Mouse (Mus musculus) urinary bladder, adult 2 months (tissue): ENCODE results near the gene Eif4g3. TPM values are rescaled to one million over a fixed set of nuclear protein-coding genes. Genes with fewer than 3 reads are reported as not detected.
"Not testable (repeated sequence)": the region's sequence is repeated elsewhere in the genome, so short reads cannot be mapped to it uniquely, and the experiment has no call there.

ENCODE experiments used
- DNase-seq: peaks from one replicate; pipeline ENCODE4 v3.0.0; 2022; ENCODE audit warnings: low spot score
- polyA plus RNA-seq: library from polyadenylated mRNA; depleted of rRNA; stranded (reverse); fragments of >200 nt; gene quantifications from 2 replicates; pipeline ENCODE4 v1.2.3, GENCODE M21; 2012

The Eif4g3 gene
- polyA plus RNA-seq, 1 experiment = 64.2 TPM

DNA sequence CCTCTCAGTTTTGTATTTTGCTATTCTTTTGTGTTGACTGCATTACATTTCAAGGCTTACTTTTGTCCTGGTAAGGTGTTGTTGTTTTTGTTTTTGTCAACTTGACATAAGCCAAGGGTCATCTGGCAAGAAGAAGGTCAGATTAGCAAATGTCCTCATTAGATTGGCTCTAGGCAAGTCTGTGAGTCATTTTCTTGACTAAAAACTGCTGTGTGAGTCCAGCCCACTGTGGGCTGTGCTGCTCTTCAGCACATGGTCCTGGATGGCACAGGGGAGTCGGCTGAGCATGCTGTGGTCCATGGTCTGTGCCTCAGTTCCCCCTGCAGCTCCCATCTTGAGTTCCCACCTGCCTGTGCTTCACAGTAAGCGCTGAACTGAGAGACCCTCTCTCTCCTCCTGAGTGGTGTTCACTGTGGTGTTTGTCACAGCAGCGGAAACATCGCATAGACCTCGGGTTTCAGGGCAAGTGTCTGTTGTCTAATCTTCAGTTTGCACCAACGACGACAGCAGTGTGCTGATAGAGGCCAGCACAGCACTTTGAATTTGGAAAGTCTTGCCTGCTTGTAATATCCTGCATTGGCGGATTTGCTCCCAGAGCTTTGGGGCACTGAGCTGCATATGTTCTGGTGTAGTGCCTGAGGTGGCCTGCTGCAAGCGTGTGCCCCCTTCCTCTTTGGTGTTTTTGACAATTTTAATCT lies 30.7 kb downstream of the Eif4g3 start:
- no peak for DNase-seq

DNA sequence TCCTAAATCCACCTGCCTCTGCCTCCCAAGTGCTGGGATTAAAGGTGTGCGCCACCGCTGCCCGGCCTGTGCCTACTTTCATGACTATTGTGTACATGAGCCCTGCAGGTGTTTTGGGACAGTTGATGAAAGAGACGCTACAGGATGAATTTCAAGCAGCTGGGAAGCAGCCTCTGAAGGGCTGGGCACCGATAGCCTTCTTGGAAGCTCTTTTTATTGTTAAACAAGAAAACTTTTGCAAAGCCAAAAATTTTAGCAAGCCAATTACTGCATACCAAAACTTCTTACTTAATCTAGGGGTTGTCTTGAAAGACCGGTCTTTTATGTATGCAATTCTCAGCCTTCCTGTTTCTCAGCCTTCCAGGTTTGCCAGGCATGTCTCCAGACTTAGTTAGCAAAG lies 36.3 kb downstream of the Eif4g3 start:
- no peak for DNase-seq

DNA sequence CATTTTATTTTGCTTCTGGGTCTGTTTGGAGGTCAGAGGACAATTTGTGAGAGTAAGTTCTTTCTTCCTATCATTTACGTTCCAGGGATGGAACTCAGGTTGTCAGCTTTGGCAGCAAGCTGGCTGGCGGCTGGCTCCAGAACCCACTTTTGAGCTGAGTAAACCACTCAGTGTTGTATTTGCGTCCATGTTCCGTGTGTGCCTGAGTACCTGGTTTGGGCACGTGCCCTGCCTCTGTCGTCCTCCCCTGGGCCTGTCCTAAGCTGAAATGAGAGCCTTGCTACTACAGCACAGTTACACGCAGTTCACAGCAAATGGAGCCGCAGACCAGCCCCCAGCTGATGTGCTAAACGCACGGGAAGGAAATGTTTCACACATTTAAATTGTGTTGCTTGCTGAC lies 39.0 kb downstream of the Eif4g3 start:
- DNase-seq = no peak

DNA sequence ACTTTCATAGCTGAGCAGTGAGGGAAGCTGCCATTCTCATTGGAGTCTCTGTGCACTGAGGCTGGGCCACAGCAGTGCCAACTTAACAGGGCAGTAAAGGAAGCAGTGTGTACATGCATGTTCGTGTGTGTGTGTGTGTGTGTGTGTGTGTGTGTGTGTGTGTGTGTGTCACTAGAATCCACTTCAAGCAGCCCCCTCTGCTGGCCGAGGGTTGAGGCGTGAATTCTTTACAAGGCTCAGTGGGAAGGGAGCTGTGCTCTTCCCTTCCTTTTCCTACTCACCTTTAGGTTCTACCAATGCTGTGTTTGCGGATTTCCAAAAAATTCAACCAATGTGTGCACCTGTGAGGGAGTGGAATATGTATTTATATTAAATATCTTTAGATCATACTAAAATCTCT lies 41.0 kb downstream of the Eif4g3 start:
- DNase-seq = no peak

DNA sequence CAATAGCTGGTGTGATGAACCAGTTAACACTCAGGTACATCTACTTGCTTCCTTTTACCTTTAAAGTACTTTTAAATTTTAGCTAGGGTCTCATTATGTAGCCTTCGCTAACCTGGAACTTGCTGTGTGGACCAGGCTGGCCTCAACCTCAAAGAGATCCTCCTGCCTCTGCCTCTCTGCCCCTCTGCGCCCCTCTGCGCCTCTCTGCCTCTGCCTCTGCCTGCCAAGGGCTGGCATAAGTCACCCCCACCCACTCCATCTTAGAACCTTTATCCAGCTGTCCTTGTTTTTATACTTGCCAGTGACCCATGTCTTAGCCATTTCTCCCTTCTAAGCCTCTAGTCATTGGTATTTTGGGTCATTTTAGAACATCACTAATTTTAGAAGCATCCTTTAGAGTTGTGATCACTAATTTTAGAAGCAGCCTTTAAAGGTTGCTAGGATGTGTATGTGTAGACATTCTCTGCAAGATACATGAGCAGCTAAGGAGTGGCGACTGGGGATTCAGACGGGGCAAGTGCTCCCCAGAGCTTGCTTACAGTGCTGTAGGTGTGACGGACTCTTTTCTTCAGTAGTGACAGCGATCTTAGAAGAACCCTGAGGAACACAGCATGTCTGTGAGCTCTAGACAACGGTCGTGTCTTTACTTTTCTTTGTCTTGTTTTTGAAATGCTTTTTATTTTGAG lies 42.8 kb downstream of the Eif4g3 start:
- DNase-seq = no peak

DNA sequence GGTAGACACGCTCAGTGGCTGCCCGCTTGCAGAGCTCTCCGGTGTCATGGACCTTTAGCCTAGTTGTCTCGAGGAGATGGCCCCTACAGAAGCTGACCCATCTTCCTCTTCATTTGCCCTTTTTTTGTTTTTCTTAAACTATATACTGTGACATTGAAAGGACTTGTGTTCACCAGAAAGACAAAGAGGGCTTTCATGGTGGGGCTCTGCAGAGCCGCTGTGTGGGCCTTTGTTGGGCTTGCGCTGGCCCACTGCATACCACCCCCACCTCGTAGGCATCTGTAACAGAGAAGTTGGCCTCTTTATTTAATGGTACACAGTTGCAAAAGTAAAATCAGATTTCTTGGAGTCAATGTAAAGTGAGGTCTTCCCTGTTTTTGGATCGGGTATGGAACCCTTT lies 44.3 kb downstream of the Eif4g3 start:
- no peak for DNase-seq

- DNase-seq = no peak
These were observed 45.1 kb downstream of the Eif4g3 start for GRCm38 (mm10) chr4:138037896-138038295.

DNA sequence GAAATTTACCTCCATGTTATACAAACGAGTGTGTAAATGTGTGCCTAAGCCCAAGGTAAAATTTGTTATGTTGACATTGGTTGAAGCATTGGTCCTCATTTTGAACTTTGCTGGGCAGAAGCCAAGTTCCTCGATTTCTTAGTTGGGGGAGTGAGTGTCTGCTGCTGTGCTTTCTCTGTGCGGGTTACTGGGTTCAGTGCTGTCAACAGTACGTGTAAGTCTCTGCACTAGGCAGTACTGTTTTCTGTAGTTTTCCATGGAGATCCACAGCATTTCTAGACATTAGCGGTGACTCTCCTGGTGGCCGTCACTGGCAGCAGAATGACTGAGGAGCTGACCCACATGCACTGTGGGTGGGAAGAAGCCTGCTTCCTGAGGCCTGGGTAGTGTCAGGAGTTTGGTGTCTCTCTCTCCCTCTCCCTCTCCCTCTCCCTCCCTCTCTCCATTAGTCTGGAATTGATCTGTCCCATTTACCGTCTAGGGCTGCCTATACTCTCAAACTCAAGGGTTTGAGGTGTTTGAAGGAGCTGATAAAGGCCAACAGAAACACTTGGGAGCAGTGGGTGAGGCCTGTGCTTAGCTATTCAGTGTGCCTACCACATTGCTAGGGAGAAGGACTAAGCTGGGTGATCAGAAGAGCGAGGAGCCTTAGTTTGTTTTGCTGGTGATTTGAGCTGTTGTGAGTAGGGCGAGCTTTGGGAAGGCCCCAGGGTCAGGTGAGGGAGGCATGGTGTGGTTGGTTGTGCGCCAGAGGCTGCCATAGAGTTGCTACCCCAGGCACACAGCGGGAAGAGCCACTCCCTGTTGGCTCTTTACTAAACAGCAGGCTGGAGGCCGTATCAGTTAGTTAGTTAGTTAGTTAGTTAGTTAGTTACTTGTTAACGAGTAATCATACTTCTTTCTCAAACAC lies 45.8 kb downstream of the Eif4g3 start:
- no peak for DNase-seq

GRCm38 (mm10) chr4:138039275-138039651 lies 46.4 kb downstream of the Eif4g3 start:
- no peak for DNase-seq

- no peak for DNase-seq
These were observed 47.8 kb downstream of the Eif4g3 start for GRCm38 (mm10) chr4:138040589-138040988.

DNA sequence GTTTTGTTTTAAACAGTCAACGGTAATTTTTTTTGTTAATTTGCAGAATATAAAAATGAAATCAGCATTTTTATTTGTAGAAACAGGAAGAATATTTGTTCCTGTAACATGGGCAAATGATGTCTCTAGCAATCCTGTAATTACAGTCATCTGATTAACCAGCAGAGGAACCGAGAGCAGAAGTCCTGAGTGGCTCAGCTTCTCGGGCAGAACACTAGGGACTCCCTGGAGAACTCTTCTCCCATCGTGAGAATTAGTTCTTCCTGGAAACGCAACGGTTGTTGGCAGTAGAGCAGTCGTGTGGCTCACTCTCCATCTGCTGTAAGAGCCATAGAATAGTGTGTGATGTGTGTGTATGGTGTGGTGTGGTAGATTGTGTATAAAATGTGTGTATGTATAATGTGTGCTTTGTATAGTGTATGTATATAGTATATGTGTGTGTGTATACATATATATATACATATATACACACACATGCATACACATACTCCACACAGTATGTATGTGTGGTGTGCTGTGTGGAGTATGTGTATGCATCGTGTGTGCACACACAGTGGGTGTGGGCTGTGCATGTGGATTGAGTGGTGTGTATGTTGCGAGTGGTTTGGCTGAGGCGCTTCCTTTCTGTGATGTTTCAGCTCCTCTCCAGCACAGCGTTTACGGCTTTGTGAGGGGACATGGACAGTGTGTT lies 48.9 kb downstream of the Eif4g3 start:
- DNase-seq = no peak

DNA sequence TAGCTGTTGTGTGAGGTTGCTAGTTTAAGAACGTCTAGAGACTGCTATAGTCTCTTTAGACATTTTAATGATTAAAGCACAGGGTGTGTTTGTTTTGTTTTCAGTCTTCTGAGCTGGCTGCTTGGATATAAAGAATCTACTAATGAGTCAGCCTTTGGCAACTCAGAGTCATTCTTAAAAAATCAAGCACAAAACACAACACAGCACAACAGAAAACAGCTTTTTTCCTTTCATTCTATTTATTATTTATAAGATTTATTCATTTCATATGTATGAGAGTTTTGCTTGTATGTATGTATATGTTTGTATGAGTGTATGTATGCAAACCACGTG lies 49.4 kb downstream of the Eif4g3 start:
- no peak for DNase-seq

DNA sequence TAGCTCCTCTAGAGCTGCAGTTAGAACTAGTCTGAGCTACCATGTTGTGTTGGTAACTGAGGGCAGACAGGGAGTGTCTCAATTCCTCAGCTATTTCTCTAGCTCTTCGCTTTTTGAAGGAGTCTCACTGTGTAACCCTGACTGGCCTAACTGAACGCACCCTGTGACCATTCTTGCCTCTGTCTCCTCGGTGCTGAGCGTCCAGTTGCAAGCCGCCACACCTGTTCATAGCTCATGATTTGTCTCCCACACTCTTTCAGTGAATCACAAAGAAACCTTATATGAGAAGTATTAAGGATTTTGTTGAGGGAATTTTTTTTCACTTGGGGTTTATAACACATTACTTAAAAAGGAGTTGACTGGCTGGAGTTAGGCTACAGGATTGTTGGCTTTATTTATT lies 49.8 kb downstream of the Eif4g3 start:
- no peak for DNase-seq

GRCm38 (mm10) chr4:138044841-138045500 lies 52.1 kb downstream of the Eif4g3 start:
- DNase-seq = no peak

DNA sequence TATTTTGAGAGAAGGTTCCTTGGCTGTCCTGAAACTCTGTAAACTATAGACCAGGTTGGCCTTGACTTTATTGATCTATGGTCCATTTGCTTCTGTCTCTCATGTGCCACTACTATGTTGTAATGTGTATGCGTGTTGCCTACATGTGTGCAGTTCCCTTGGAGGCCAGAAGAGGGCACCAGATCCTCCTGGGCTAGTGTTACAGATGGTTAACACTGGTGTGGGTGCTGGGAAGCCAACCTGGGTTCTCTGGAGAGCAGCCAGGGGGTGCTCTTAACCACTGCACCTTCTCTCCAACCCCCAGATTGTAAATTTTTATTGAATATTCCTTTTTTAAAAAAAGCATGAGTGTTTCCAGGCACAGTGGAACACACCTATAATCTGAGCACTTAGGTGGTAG lies 53.0 kb downstream of the Eif4g3 start:
- DNase-seq = no peak

DNA sequence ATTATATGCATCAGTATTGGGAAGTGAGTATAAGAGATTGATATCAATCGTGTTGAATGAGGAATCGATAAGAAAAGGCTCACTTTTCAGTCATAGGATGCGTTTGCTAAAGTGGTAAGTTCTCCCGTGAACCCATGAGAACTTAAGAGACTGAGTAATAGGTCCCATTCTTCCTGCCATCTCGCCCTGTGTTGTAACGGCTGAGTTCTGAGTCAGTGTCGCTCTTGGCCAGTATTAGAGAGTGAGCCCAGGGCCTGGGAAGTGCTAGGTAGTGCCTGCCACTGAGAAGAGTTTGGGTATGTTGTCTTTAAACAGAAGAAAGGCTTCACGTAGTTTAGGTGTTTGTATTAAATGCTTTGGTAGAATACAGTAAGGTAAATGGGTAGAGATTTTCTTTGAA lies 53.5 kb downstream of the Eif4g3 start:
- DNase-seq = no peak

GRCm38 (mm10) chr4:138049547-138049946 lies 56.7 kb downstream of the Eif4g3 start:
- DNase-seq = no peak

DNA sequence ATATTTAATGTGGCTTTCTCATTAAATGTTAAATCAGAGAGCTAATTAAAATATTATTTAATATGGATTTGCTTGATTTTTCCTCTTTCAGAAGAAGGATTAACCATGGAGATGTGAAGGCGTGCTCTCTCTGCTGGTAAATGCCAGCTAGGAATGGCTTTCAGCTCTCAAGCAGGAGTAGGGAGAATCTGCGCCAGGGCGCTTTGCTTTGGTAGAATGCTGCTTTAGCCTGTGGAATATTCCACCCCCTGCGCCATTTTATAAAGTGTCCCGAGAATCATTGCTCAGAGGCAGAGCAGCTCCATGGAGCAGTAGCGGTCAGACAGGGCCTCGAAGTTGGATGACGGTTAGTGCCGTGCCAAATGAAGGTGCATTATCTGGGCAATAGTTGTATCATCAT lies 58.7 kb downstream of the Eif4g3 start:
- no peak for DNase-seq

GRCm38 (mm10) chr4:138056658-138057057 lies 63.8 kb downstream of the Eif4g3 start:
- DNase-seq = no peak

DNA sequence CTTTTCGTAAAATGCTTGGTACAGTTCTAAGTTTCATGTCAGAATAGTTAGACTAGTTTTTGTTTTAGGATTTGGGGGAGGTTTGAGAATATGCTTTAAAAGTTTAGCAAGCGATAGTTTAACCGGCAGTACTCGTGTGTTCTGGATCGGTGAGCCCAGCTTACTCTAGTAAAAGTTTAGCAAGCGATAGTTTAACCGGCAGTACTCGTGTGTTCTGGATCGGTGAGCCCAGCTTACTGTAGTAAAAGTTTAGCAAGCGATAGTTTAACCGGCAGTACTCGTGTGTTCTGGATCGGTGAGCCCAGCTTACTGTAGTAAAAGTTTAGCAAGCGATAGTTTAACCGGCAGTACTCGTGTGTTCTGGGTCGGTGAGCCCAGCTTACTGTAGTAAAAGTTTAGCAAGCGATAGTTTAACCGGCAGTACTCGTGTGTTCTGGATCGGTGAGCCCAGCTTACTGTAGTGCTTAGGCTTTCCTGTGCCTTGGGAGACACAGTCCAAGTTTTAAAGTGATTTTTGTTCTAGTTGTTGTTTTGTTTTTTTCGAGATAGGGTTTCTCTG lies 64.5 kb downstream of the Eif4g3 start:
- DNase-seq = not testable (repeated sequence)

- no peak for DNase-seq
These were observed 68.3 kb downstream of the Eif4g3 start for GRCm38 (mm10) chr4:138061161-138061560.
